Mouse (Mus musculus): ENCODE data around the gene Qrfp.

Qrfp gene

DNA sequence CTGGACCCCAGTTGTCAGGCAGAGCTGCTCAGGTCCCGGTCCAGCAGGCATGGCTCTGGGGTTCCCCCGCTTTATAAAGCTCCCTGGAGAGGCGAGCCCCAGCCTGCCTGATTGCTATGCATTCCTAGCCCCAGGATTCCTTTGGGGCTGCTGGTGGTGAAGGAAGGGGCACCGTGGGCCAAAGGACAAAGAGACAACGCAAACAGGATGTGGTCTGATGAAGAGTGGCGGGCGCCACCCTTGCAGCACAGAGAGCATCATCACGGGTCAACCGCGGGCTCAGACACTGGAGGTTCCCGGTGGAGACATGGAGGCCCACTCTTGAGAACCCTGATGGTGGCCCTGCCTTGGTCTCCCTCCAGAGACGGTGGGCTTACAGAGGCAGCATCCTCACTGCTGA, at the start of gene Qrfp:
Gene Qrfp, minus strand, starts transcription at position 137 of the 400 bp plus-strand sequence.
- no peak for DNase-seq (ENCODE audit: low spot score)

GRCm38 (mm10) chr2:31858500-31858899, 48.1 kb upstream of the Qrfp start:
- no peak for DNase-seq (ENCODE audit: low spot score)

DNA sequence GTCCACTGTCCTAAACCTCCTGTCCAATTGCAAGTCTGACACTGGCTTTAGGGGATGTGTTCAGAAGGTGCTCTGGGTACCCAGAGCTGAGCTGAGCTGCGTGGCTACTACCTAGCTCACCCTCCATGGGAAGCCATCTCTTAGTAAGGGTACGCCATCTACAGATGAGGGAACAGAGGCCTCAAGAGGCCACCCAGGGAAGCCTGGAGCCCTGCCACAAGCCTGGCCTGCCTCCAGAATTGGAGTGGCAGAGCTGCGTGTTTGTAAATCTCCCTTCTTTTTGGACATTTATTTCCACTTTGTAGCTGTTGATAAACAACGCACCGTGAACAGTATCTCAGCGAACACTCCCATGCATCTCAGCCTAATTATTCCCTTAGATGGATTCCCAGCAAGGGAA, 46.8 kb upstream of the Qrfp start:
- no peak for DNase-seq (ENCODE audit: low spot score)

DNA sequence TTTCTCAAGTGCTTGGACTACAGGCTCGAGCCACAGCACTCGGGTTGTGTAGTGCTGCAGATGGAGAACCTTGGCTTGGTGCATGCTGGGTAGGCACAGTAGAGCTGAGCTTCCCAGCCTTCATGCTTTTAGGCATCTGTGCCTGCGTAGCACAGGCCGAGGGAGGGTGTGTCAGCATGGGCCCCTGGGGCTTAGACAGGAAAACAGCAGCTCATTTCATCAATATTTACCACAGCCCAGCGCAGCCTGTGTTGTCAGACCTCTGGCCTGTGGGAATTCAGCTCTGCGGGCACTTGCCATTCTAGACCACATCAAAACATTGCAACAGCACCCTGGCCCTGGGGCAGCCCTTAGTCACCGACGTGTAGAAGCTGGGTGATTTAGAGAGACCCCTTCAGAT, 45.6 kb upstream of the Qrfp start:
- no peak for DNase-seq (ENCODE audit: low spot score)

GRCm38 (mm10) chr2:31850141-31850540, 39.8 kb upstream of the Qrfp start:
- DNase-seq (ENCODE audit: low spot score) = no peak

- DNase-seq (ENCODE audit: low spot score) = no peak
These were observed 37.5 kb upstream of the Qrfp start for GRCm38 (mm10) chr2:31847908-31848307.

DNA sequence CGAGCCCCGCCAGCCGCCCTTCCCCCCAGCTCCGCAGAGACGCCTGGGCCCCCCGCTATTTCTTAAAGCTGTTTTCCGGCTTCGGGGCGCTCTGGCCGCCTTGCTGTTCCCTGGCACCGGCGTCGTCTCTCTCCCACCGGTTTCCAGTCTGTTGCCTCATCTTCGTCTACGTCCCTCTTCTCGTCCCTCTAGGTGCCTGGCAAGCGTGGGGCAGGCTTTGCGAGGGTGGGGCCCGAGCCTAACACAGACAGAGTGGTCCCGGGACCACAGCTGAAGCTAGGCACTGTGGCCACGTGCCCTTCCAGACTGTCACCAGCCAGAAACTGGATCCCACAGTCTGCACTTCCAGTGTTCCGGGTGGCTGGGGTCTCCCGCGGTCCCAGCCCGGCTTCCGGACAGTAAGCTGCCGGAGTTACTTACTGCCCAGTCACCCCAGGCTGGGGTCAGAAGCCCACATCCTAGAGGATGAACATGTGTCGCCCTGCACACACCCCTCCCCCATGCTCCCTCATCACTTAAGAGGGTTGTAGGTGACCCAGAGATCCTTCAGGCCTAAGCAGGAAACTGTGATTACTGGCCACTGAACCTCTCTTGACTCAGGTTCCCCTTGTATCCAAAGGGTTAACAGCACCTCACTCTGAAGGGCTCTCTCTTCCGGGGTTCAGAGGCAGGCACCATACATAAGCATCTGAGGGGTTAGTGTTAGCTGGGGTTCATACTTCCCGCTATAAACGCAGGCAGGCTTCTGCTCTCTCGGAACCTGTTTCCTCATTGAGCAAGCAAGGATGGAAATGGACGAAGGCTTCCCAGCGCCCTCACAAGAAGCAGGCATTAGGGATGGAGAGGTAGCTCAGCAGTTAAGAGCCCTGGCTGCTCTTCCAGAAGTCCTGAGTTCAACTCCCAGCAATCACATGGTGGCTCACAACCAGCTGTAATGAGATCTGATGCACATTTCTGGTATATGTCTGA, 36.6 kb upstream of the Qrfp start:
- DNase-seq (ENCODE audit: low spot score) = no peak

DNA sequence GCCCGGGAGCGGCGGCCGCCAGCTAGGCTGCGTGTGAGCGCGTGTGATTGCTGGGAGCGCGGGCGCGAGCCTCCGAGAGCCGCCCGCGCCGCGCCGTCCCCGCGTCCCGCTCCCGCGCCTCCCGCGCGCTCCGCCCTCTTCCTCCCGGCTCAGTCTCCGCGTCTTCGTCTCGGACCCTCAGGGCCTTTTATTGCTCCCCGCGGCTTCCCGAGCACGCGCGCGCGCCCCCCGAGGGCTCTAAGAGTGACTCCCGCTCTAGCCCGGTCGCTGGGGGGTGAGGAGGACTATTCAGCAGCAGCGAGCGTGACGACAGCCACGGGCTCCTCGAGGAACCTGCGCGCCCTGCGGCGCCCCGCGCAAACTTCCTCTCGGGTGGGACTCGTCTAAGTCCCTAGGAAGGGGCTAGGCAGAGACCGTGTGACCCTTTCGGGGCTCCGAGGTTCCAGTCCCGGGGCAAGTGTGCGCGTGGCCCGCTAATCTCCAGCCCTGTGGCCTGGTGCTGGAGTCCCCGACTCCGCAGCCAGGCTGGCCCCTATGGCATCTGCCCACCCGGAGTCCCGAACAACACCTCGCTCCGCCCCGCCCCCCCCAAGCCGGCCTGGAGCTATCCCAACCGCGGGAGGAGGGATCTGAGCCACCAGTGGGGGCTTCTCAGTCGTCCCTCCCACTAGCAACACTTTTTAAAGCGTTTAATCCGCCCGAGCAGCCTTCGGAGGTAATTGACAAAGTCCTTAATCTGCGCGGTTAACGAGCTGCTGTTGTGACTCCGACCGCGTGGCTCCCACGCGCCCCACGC, 35.7 kb upstream of the Qrfp start, which contains the start of gene Fibcd1:
Gene Fibcd1, minus strand, starts transcription at position 110 of the 796 bp plus-strand sequence.
- no peak for DNase-seq (ENCODE audit: low spot score)

- no peak for DNase-seq (ENCODE audit: low spot score)
These were observed 35.1 kb upstream of the Qrfp start for GRCm38 (mm10) chr2:31845512-31845895.

DNA sequence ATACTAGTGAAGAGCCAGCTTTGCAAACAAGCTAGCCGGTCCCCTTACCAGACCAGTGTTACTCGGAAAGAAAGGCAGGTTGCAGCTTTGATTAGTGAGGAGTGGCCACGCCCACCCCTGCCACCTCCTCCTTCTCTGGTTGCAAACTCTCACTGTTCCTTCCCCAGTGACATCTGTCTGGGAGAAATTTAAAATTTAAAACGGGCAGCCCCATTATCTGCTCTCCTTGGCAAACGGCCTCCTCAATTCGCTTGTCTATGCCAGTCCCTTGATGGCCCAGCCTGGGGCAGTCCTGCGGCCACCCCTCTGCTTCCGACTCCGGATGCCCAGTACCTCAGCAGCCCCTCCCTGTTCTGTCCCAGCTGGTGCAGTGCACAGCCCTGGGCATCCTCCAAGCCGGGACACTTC, 34.4 kb upstream of the Qrfp start:
- DNase-seq (ENCODE audit: low spot score) = no peak

- no peak for DNase-seq (ENCODE audit: low spot score)
These were observed 28.5 kb upstream of the Qrfp start for GRCm38 (mm10) chr2:31838868-31839267.

DNA sequence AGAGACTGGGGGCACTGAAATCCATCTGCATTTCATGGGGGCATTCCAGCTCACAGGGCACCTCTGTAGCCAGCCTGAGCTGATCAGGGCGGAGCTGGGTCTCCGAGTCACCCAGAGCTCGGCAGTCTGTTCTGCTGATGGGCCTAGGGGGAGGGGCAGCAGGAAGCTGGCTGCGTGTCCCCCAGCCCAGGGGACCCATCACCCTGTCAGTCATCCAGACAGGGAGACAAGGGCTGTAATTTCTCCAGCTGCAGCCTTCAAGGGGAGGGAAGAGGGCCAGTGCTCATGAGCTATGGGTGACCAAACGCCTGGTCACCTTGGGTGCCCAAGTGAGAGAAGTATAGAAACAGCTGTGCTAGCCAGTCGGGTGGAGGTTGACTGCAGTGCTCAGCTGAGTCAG, 26.6 kb upstream of the Qrfp start:
- no peak for DNase-seq (ENCODE audit: low spot score)

DNA sequence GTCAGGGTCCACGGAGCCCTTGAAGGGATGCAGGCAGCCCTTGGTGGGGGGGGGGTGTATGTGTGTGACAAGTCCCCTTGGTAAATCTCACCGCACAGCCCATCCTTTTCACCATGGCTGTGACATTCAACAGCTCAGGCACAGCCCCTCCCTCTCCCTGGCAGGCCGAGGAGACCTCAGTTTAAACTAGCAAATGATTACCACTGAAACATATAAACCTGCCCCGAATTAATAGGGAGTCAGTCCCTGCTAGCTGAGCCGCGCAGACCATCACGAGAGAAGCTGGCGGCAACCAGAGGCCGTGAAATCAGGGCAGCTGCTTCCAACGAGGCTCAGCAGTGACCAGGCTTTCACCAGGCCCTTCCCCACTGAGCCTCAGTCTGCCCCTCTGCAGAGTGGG, 25.7 kb upstream of the Qrfp start:
- no peak for DNase-seq (ENCODE audit: low spot score)

- no peak for DNase-seq (ENCODE audit: low spot score)
These were observed 18.0 kb upstream of the Qrfp start for GRCm38 (mm10) chr2:31828311-31828825.

DNA sequence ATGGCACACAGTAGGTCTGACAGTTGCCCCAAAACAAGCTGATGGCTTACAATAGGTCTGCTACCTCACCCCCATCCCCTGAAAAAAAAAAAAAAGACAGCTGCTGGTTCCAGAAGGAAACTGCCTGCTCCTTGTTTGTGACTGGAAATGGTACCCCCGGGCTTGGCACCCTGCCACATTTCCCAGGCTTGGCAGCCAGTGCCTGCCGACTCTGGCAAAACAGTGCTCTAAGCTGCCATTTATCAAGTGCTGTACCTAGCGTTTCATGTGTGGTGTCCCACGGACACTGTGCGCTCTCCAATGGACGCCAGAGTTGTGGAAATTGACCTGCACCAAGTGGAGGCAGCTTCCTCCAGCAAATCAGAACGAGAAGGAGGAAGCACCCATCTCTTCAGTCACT, 17.5 kb upstream of the Qrfp start:
- no peak for DNase-seq (ENCODE audit: low spot score)

DNA sequence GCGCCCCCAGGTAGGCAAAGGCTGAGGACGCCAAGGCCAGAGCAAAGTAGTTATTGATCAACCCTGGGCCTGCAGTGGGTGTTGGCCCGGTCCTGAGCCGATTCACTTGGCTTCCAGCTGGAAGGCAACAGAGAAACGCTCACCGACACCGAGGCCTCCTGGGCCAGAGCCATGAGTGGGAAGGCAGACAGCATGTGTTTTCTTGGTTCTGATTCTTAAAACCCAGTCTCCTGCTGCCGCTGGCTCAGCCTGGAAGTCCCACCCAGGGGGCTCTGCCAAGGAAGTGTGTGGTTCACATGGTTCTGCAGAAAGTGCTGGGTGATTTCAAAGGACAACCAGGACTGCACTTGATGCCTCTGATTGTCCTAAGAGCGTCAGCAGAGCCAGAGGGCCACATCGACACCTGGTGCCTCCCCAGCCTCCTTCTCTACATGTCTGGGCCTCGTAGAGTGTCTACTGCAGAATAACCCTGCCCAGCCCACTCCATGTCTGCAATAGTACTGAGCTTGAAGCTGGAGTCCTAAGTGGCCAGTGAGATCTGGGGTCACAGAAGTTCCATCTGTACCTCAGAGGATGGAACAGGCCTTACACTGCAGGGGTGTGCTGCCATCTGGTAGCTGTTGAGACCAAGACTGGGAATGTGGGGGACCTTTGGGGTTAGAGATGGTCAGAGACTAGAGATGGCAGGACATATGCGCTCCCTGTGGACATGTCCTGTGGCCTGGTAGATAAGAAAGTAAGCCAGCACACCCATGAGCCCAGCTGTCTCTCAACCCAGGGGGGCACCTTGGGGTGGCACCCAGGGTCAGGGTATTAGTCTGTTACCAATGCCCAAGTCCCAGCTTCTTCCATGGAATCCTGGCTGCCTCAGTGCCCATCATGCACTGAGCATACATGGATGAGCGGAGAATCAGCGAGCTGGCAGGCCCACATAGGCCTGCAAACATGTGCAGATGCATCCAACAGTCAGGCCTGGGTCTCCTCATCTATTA, 16.0 kb upstream of the Qrfp start:
- DNase-seq (ENCODE audit: low spot score) = no peak

- DNase-seq (ENCODE audit: low spot score) = no peak
These were observed 15.1 kb upstream of the Qrfp start for GRCm38 (mm10) chr2:31825469-31825911.

GRCm38 (mm10) chr2:31823933-31824730, 13.8 kb upstream of the Qrfp start:
- DNase-seq (ENCODE audit: low spot score) = no peak

- DNase-seq (ENCODE audit: low spot score) = no peak
These were observed 12.4 kb upstream of the Qrfp start for GRCm38 (mm10) chr2:31822524-31823371.

DNA sequence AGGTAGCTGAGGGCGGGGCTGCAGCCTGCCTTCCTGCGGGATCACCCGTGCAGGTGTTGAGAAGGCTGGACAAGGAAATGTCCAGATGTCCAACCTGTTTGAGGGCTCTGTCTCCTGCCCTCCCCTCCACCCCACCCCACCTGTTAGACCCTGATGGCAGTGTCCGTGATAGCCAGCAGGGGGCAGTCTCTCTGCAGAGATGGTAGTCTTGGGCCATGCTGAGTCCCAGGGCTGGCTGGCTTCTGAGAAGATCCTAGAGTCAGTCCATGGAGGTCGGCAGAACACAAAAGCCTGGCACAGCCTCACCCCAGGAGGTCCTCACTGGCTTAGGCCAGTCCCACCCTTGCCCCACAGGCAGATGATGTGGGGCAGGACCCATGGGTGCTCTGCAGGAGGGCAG, 5.0 kb upstream of the Qrfp start:
- no peak for DNase-seq (ENCODE audit: low spot score)
